Mouse (Mus musculus) regulatory T cell (primary cell): ENCODE measurements around the gene Glmn.

Experiments used
- in situ Hi-C: fragments of 300-600 bp; cut with MboI, MseI; formaldehyde crosslinking; loops from one replicate; pipeline ENCODE4 v1.15.1; 2025; ENCODE audit warnings: high pct_unique_total_duplicates

The Glmn gene

GRCm38 (mm10) chr5:107597301-107598077 lies at the start of gene Glmn, which contains the start of gene Rpap2:
Glmn (minus strand) TSS chr5:107597888.
Rpap2 (plus strand) TSS chr5:107597373.
- in situ Hi-C loops, result no loop called here

- in situ Hi-C loops, result no loop called here
Measured at GRCm38 (mm10) chr5:107645935-107646334, 48.2 kb upstream of the Glmn start.

- in situ Hi-C loops, result no loop called here
Measured at GRCm38 (mm10) chr5:107644595-107644994, 46.9 kb upstream of the Glmn start.

DNA sequence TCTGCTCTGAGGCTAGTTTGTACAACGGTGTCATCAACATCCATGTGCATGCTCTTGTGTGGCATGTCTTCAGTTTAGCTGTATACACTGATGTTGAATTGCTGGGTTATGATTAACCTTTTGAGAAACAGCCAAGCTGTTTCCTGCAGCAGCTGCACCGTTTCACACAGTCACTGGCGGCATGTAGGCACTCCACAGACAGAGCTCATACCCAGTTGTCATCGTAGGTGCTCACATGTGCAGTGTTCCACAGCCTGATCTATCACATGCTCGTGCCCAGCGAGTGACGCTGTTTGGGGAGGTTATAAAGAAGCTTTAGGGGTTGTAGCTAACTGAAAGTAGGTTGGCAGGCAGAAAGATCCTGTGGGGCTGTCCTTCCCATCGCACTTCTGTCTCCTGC lies 40.7 kb upstream of the Glmn start:
- in situ Hi-C loops, result no loop called here

DNA sequence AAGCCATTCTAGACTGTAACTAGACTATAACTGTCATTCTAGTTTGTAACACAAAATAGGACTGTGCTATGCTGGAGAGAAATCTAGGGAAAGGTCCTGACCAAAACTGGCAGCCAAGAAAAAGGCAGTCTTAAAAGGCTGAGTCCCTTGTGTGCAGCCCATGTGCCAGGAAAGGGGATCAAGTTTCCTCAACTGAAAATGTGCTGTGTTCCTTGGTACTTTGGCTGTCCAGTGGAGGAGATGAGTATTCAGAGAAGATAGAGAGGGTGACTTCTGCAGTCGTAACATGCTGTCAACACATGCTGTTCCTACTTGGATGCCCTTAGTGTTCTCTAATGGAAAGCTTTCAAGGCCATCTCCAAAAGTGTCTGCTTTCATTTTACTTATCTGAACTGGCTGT lies 39.4 kb upstream of the Glmn start:
- in situ Hi-C loops, result no loop called here

GRCm38 (mm10) chr5:107633651-107634050 lies 36.0 kb upstream of the Glmn start:
- in situ Hi-C loops, result no loop called here

GRCm38 (mm10) chr5:107621327-107621726 lies 23.6 kb upstream of the Glmn start:
- in situ Hi-C loops, result no loop called here

DNA sequence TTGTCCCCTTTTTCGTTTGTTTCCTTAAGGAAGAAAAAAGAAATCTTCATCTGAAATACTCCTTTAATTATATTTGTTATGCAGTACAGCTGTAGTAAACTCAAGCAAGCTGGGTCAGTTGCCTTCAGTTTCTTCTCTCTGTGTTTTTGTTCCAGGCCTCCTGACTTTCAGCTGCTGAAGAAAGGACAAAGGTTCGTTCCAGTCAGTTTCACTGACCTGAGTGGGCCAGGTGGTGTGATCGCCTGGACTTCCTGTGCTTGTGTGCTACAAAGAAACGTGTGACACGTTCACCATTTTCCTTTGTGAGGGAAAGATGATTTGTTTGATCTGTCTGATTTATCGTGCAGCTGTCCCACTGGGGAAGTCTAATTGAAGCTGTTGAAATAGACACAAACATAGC lies 20.3 kb upstream of the Glmn start:
- in situ Hi-C loops, result loop anchor here (10.0 kb wide), 1 partner anchor 267 kb away; no protein-coding TSS in a partner anchor

DNA sequence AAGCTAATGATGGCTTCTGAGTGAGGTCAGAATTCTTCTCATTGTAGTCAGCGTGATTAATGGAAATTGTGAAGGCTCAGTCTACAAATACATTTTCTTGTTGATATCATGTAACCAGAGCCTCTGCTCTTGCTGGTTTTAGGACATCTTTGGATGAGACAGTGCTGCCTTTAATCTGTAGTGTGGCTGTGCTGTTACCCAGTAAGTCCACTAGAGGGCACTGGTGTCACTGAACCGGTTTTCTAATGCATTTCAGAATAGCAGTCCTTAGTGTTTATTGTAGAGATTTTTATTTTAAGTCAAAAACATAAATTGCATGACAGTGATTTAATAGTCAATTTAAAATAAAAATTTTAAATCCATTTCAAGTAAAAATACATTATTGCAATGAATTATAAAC lies 13.5 kb upstream of the Glmn start:
- in situ Hi-C loops, result loop anchor here (10.0 kb wide), 1 partner anchor 274 kb away; no protein-coding TSS in a partner anchor

GRCm38 (mm10) chr5:107598380-107598779 lies 692 bp upstream of the Glmn start:
- in situ Hi-C loops, result no loop called here

DNA sequence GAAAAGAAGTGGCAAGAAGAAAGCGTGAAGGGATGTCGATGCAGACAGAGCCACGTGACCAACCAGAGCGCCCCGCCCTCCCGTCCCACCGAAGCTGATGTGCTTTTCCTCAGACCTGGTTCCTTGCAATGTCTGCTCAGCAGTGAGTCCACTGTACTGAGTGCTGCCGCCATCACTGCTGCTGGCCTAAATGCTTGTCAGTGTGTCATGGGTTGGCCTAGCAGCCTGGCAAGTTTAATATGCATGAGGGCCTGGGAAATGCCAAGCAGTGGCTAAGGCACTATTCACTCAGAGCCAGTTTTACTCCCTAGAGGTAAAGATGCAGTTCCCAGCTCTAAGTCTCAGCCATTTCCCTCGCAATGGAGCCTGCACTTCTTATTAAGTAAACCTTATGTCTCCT lies 28.5 kb downstream of the Glmn start:
- in situ Hi-C loops, result no loop called here

DNA sequence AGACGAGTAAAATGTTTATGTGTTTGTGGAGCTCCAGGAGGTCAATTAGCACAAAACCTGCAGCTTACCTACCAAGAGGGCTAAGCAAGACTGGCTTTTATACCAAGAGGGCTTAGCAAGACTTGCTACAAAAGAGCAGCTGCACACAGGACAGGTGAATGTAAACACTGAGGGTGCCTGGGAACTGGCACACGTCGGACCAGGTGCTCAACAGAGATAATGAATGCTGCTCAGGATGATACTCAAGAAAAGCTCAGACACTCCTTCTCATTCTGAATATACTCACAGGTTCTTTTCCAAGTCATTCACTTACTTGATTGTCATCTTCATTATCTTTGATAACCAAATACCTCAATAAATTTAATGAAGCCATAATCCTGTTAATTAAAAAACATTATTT lies 40.7 kb downstream of the Glmn start:
- in situ Hi-C loops, result no loop called here

GRCm38 (mm10) chr5:107554336-107554735 lies 43.4 kb downstream of the Glmn start:
- in situ Hi-C loops, result no loop called here

DNA sequence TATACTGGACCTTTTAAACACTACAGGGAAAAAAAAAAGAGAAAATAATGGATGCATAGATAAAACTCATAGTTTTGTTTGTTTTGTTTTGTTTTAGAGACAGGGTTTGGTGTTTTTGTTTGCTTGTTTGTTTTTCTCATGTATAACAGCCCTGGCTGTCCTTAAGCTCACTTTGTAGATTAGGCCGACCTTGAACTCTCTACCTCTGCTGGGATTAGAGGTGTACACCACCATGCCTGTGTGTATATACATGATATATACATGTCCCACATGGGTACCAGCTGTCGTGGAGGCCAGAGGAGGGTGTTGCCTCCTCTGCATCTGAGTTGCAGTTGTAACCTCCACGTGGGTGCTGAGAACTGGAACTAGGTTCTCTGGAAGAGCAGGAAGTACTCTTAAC lies 49.2 kb downstream of the Glmn start:
- in situ Hi-C loops, result no loop called here

DNA sequence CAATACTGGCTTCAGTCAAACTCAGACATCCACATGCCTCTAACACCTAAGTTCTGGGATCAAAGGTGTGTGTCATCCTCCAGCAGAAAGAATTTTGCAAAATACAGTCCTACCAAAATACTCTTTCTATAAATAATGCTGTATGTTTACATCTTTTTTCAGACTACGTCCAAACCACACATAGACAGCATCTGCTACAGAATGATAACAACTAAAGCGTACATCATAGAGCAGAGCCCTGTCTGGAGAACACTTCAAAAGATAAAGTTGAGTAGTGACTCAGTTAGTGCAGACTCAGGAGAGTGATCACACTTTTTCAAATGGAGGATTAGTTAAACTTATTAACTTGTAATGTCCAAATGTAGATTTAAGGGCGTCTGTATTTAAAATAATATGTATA lies 49.7 kb downstream of the Glmn start:
- in situ Hi-C loops, result no loop called here

- in situ Hi-C loops, result no loop called here
Measured at GRCm38 (mm10) chr5:107545927-107546326, 51.8 kb downstream of the Glmn start.

DNA sequence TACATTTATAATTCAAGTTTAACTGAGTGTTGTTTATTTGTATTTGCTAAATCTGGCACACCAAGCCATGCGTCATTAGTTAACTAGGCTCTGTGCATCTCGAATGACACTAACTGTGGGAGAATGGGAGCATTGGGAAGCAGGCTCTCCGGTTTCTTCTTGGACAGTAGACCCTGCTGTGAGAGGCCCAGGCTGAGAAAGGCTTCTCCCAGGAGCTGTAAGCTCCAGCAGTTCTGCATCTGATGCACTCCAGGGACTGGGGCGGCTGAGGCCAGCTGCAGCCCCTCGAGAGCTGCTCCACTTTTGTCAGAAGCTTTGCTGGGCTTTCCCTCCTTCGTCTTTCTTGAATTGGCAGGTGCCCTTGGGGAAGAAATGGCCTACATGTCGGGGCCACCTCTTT lies 56.0 kb downstream of the Glmn start:
- in situ Hi-C loops, result no loop called here

GRCm38 (mm10) chr5:107534581-107534980 lies 63.1 kb downstream of the Glmn start, which contains the start of gene 1700028K03Rik:
1700028K03Rik (plus strand) TSS chr5:107534709.
- in situ Hi-C loops, result no loop called here

GRCm38 (mm10) chr5:107533590-107533989 lies 64.1 kb downstream of the Glmn start:
- in situ Hi-C loops, result no loop called here

GRCm38 (mm10) chr5:107528856-107529255 lies 68.8 kb downstream of the Glmn start:
- in situ Hi-C loops, result no loop called here

GRCm38 (mm10) chr5:107524281-107524680 lies 73.4 kb downstream of the Glmn start:
- in situ Hi-C loops, result no loop called here

DNA sequence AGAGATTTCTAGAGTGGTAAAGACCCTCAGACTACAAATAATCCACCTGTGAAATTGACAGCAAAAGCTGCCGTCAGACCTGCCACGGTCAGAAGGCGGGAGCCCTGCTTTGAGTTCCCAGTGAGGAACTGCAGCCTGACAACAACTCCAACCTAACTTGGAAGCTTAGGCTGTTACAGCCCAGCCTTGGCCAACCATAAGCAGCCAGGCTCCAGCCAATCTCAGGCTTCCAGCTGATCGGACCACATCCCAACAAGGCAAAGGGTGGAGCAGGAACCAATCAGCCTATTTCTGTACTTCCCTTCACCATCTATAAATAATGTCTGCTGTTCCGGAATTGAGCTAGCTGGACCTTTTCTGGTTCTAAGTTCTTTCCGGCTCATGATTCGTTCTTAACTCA lies 75.8 kb downstream of the Glmn start:
- in situ Hi-C loops, result no loop called here

GRCm38 (mm10) chr5:107521386-107521785 lies 76.3 kb downstream of the Glmn start:
- in situ Hi-C loops, result no loop called here
